Mouse (Mus musculus) mature B cell (primary cell): ENCODE results near the gene Zfp329.
"Not testable (repeated sequence)": the region's sequence is repeated elsewhere in the genome, so short reads cannot be mapped to it uniquely, and the experiment has no call there.

ENCODE experiments used
- in situ Hi-C: fragments of 300-500 bp; cut with MboI; formaldehyde crosslinking; loops from 2 replicates; pipeline ENCODE4 v1.14.3; 2019

The Zfp329 gene

GRCm38 (mm10) chr7:12818521-12819295 is at the start of gene Zfp329:
TSS of gene Zfp329 (minus strand) at chr7:12818858.
- in situ Hi-C loops: no loop called here

- in situ Hi-C loops: loop anchor here (25.0 kb wide), 1 partner anchor 348 kb away; the partner anchor contains the start of gene Zfp606
Measured at GRCm38 (mm10) chr7:12835779-12836178, 17.1 kb upstream of the Zfp329 start.

- in situ Hi-C loops: loop anchor here (25.0 kb wide), 1 partner anchor 348 kb away; the partner anchor contains the start of gene Zfp606
Measured at GRCm38 (mm10) chr7:12835193-12835671, 16.6 kb upstream of the Zfp329 start.

GRCm38 (mm10) chr7:12834162-12835120 is 15.8 kb upstream of the Zfp329 start, which contains the start of gene Zfp110:
TSS of gene Zfp110 (plus strand) at chr7:12834761.
- in situ Hi-C loops: loop anchor here (25.0 kb wide), 1 partner anchor 347 kb away; the partner anchor contains the start of gene Zfp606

GRCm38 (mm10) chr7:12815566-12815965 is 3.1 kb downstream of the Zfp329 start:
- in situ Hi-C loops: no loop called here

GRCm38 (mm10) chr7:12803727-12804071 is 15.0 kb downstream of the Zfp329 start:
- in situ Hi-C loops: no loop called here

- in situ Hi-C loops: no loop called here
Measured at GRCm38 (mm10) chr7:12802866-12803726, 15.6 kb downstream of the Zfp329 start, which contains the start of gene Zscan18. TSS of gene Zscan18 (minus strand) at chr7:12803635.

GRCm38 (mm10) chr7:12799554-12799953 is 19.1 kb downstream of the Zfp329 start:
- in situ Hi-C loops: no loop called here

- in situ Hi-C loops: no loop called here
Measured at GRCm38 (mm10) chr7:12797971-12798370, 20.7 kb downstream of the Zfp329 start.

- in situ Hi-C loops: not testable (repeated sequence)
Measured at GRCm38 (mm10) chr7:12792624-12793023, 26.0 kb downstream of the Zfp329 start.

- in situ Hi-C loops: no loop called here
Measured at GRCm38 (mm10) chr7:12788025-12788424, 30.6 kb downstream of the Zfp329 start.

GRCm38 (mm10) chr7:12787333-12787732 is 31.3 kb downstream of the Zfp329 start:
- in situ Hi-C loops: no loop called here

GRCm38 (mm10) chr7:12780151-12780830 is 38.4 kb downstream of the Zfp329 start:
- in situ Hi-C loops: no loop called here

- in situ Hi-C loops: no loop called here
Measured at GRCm38 (mm10) chr7:12779782-12780150, 38.9 kb downstream of the Zfp329 start.

GRCm38 (mm10) chr7:12779141-12779540 is 39.5 kb downstream of the Zfp329 start:
- in situ Hi-C loops: no loop called here

- in situ Hi-C loops: no loop called here
Measured at GRCm38 (mm10) chr7:12774606-12775005, 44.1 kb downstream of the Zfp329 start.

GRCm38 (mm10) chr7:12774111-12774510 is 44.5 kb downstream of the Zfp329 start:
- in situ Hi-C loops: no loop called here
